Mouse (Mus musculus): ENCODE results near the gene Casr.

- TF ChIP-seq CTCF (IDR thresholded peaks at IDR 0.05; ENCODE audit: extremely low read depth, insufficient read depth, low read length) (no peak), POLR2A (IDR thresholded peaks at IDR 0.05; ENCODE audit: extremely low read depth, insufficient read depth, low read length) (no peak)
Observed at GRCm38 (mm10) chr16:36540834-36541233, 21.1 kb downstream of the Casr start.

Measured in cortical plate, adult 2 months (tissue).